Mouse (Mus musculus): Measurements from ENCODE around the gene Psph.

Psph gene

DNA sequence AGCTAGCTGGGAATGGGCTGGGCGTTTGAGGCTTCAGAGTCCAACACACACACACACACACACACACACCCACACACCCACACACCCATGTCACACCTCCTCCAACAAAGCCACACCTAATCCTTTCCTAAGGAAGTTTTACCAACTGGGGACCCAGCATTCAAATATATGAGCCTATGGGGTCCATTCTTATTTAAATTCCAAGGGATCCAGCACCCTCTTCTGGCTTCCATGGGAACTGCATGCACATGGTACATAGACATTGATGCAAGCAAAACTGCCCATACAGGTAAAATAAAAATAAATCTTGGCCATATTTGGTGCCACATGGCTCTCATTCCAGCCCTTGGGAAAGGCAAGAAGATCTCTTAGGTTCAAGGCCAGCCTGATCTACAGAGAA lies 46.3 kb downstream of the Psph start:
- no peak for DNase-seq (ENCODE audit: low read depth, low spot score)

GRCm38 (mm10) chr5:129731021-129731420 lies 56.2 kb downstream of the Psph start:
- DNase-seq (ENCODE audit: low read depth, low spot score) = no peak

DNA sequence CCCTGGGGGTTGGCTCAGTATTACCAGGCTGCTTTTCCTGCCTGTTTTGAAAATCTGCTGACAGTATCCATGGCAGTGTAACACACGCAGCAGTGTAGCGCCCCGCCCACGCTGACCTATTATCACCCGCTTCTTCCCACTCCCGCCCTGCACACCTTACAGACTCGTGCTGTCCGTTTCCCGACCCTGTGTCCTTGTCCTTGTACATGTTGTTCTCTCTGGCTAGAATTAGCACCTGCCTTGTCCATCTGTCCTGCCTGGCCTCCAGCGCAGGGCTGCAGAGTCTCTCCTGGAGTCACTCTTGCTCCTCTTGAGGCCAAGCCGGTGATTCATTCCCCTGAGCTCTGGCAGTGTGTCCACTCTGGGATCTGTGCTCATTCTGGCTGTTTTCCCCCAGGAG lies 56.9 kb downstream of the Psph start:
- DNase-seq (ENCODE audit: low read depth, low spot score) = no peak

DNA sequence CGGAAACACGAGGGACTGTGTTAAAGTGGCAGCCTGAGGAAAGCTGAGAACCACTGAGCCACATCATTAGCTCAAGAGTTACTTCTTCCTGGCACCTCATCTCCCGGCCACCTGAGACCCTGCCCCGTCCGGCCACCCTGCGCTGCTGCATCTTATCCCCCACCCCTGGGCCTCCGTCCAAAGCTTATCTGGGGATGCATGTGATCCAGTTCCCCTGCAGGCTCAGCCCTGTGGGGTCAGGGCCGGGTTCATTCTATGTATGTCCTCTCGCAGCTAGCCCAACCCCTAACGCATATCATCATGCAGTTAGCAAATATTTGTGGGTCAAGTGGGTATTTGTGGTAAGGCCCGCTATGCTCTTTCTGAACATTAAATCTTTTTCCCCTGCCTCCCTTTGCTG lies 58.0 kb downstream of the Psph start:
- no peak for DNase-seq (ENCODE audit: low read depth, low spot score)

DNA sequence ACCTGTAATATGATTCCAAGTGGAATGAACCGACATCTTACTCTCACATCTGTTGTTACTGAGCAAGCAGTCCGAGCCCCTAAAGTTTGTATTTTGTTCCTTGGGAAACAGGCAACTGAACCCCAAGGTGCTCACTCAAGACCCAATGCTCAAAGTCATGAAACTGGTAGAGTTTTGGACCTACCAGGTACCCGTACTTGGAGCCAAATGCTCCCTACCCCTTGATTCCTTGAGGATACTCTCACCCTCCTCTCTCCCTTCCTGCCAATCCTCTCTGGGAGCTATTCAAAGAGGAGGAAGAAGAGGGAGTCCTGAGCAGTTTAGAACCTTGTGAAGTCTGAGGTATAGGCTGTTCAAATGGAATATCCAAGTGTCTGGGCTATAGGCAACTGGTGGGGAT lies 60.5 kb downstream of the Psph start:
- DNase-seq (ENCODE audit: low read depth, low spot score) = no peak

- DNase-seq (ENCODE audit: low read depth, low spot score) = no peak
Measured at GRCm38 (mm10) chr5:129725774-129726392, 61.4 kb downstream of the Psph start.

DNA sequence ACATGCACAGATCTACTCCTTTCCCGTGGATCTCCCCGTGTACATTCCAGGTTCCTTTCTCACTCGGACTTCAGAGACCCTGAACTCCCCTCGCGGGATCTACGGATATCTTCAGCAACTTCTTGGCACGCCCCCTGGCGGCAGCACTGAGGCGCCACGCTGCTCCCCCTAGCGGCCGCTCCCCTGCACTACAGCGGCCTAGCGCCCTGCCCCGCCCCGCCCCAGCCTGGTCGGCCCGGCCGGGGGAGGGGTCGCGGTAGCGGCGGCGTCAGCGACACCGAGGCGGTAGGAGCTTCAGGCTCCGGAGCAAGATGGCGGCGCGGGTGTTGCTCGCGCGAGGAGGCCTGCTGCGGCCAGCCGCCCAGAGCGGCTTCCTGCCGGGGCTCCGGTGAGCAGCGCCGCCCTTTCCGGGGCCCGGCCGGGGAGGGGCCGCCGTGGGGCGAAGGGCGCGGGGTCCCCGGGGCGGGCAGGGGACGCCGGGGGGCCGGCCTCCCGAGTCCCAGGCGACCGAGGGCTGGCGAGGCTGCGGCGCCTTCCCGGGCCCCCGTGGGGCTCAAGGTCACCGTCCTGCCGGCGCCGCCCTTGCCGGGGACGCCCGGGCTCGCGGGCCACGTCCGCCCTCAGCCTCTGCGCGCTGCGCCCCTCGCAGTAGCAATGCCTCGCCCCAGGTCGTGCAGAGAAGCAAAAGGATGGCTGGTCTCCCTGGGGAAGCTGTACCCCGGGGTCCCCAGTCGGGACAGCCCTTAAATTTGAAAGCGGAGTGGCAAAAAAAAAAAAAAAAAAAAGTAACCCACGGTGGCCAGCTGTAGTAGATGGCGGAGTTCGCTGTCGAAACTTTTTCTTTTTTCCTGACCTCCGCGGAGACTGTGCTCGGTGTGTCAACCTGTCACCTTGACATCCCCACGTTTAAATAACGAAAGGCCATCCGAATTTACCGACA lies 62.1 kb downstream of the Psph start, which contains the start of gene Nipsnap2:
Gene Nipsnap2, plus strand, starts transcription at position 230 of the 940 bp plus-strand sequence.
- peak; percentile 55 for DNase-seq (ENCODE audit: low read depth, low spot score)

DNA sequence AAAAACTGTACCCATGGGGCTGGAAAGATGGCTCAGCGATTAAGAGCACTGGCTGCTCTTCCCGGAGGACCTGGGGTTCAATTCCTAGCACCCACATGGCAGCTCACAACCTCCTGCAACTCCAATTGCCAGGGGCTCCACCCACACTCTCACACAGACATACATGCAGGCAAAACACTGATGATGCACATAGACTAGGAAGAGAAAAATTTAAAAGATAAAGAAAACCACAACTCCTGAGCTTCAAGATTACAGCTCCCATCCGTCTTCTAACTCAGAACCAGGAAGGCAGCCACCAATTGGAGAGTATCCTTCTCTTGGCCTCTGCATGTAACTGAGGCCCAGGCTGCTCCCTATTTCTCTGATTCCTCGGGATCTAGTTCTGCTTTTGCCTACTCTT lies 63.0 kb downstream of the Psph start:
- no peak for DNase-seq (ENCODE audit: low read depth, low spot score)

DNA sequence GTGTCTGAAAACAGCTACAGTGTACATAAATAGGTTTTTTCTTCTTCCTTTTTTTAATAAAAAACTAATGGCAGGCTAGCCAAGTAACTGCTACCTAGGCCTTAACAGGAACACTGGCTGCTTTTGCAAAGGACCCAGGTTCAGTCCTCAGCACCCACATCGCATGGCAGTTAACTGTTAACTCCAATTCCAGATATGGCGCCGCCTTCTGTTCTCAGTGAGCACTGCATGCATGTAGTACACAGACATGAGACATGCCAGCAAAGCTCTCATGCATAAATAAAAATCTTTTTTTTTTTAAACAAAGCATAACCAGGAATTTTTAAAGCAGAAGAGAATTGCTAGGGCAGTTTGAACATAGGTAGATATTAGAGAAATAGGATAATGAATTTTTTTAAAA lies 67.1 kb downstream of the Psph start:
- no peak for DNase-seq (ENCODE audit: low read depth, low spot score)

DNA sequence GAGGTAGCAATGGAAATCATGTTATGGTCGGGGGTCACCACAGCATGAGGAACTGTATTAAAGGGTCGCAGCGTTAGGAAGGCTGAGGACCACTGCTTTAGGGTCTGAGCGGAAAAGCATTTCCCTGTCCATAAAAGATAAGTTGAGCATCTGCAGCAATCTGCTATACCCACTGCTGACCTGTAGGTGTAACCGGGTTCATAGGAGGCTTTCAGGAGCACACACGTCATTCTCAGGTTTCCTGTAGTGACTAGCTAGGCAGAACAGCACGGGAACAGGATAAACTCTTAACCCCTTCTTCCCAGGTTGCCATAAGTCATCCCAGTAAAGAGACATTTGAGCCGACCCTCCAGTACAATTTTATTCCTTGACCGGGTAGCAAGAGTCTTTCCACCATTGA lies 70.2 kb downstream of the Psph start:
- no peak for DNase-seq (ENCODE audit: low read depth, low spot score)
